Mouse (Mus musculus) CH12.LX (cell line): ENCODE data around the gene Dhx58.

ENCODE experiments used
- CHD1 ChIP-seq: IDR thresholded peaks from 2 replicates; pipeline ENCODE4 v1.6.1; 2012; ENCODE audit warnings: low read depth, low read length, improper control_type of control experiment, inconsistent platforms
- CHD2 ChIP-seq: IDR thresholded peaks from 2 replicates; pipeline ENCODE4 v1.6.1; 2011; ENCODE audit warnings: low read length, improper control_type of control experiment
- CTCF ChIP-seq, 2 experiments: IDR thresholded peaks in 1 of 2; conservative IDR thresholded peaks in 1 of 2; 2 replicates each; pipeline ENCODE4 v1.5.1; 2011 to 2012; ENCODE audit warnings: low read depth in 2 of 2, low read length in 2 of 2, improper control_type of control experiment in 1 of 2, inconsistent platforms in 1 of 2, mild to moderate bottlenecking in 1 of 2, moderate library complexity in 1 of 2
- EP300 ChIP-seq: IDR thresholded peaks from 2 replicates; pipeline ENCODE4 v1.6.1; 2011; ENCODE audit warnings: low read length, improper control_type of control experiment
- MAFK ChIP-seq: IDR thresholded peaks from 2 replicates; pipeline ENCODE4 v1.6.1; 2011; ENCODE audit warnings: low read length, improper control_type of control experiment; ENCODE audit not compliant: insufficient replicate concordance
- MAX ChIP-seq: IDR thresholded peaks from 2 replicates; pipeline ENCODE4 v1.6.1; 2011; ENCODE audit warnings: low read length, improper control_type of control experiment
- MXI1 ChIP-seq: IDR thresholded peaks from 2 replicates; pipeline ENCODE4 v1.6.1; 2011; ENCODE audit warnings: mild to moderate bottlenecking, low read depth, low read length, improper control_type of control experiment
- NRF1 ChIP-seq: IDR thresholded peaks from 2 replicates; pipeline ENCODE4 v1.6.1; 2014; ENCODE audit warnings: low read depth, mild to moderate bottlenecking, inconsistent platforms, low read length, improper control_type of control experiment, moderate library complexity
- POLR2A ChIP-seq: IDR thresholded peaks from 2 replicates; pipeline ENCODE4 v1.6.1; 2011; ENCODE audit warnings: low read depth, mild to moderate bottlenecking, improper control_type of control experiment, low read length
- POLR2AphosphoS2 ChIP-seq: IDR thresholded peaks from 2 replicates; pipeline ENCODE4 v1.6.1; 2011; ENCODE audit warnings: low read depth, low read length, improper control_type of control experiment
- TBP ChIP-seq: conservative IDR thresholded peaks from 2 replicates; pipeline ENCODE4 v1.6.1; 2011; ENCODE audit warnings: low read depth, low read length, improper control_type of control experiment
- TCF12 ChIP-seq: IDR thresholded peaks from 2 replicates; pipeline ENCODE4 v1.6.1; 2014; ENCODE audit warnings: low read depth, mild to moderate bottlenecking, inconsistent platforms, low read length, improper control_type of control experiment
- ZC3H11A ChIP-seq: IDR thresholded peaks from 2 replicates; pipeline ENCODE4 v1.6.1; 2012; ENCODE audit warnings: low read depth, mild to moderate bottlenecking, inconsistent platforms, low read length, improper control_type of control experiment
- ZMIZ1 ChIP-seq: IDR thresholded peaks from 2 replicates; pipeline ENCODE4 v1.6.1; 2012; ENCODE audit warnings: low read depth, mild to moderate bottlenecking, inconsistent platforms, low read length, improper control_type of control experiment

- no peak for TF ChIP-seq TBP
- no peak for TF ChIP-seq POLR2A
- no peak for TF ChIP-seq CTCF (conservative IDR thresholded peaks at IDR 0.05 in 1 of 2, IDR thresholded peaks at IDR 0.05 in 1 of 2; ENCODE audit: low read depth in 2 of 2, low read length in 2 of 2)
- no peak for TF ChIP-seq MAX
- TF ChIP-seq MAFK = no peak
- TF ChIP-seq EP300 = no peak
- TF ChIP-seq NRF1 = no peak
- no peak for TF ChIP-seq TCF12
- TF ChIP-seq MXI1 = no peak
- no peak for TF ChIP-seq POLR2AphosphoS2
- no peak for TF ChIP-seq CHD2
- no peak for TF ChIP-seq ZMIZ1
- no peak for TF ChIP-seq CHD1
- no peak for TF ChIP-seq ZC3H11A
Measured at GRCm38 (mm10) chr11:100659806-100660205, 44.3 kb downstream of the Dhx58 start.
